Mouse (Mus musculus) midbrain, postnatal 0 days (tissue): ENCODE results near the gene Ppp1r12b. TPM values are rescaled to one million over a fixed set of nuclear protein-coding genes. Genes with fewer than 3 reads are reported as not detected.

Source experiments
- ATAC-seq: fragments of 200-750 bp; cut with Nextera tagmentation; 2 replicates; pipeline ENCODE4 v1.8.0; 2017; ENCODE audit warnings: moderate number of reproducible peaks, mild to moderate bottlenecking, moderate TSS enrichment, moderate library complexity; ENCODE audit not compliant: low FRiP score
- DNase-seq: peaks from one replicate; pipeline ENCODE4 v3.0.0-alpha.2; 2015; ENCODE audit warnings: low spot score
- H3K27ac ChIP-seq: fragments of 300-500 bp; sonication (generic); 2 replicates; pipeline ENCODE4 v1.5.1; 2014; ENCODE audit warnings: low read depth, mild to moderate bottlenecking, low read length, mixed read lengths
- H3K27me3 ChIP-seq: fragments of 300-500 bp; sonication (generic); 2 replicates; pipeline ENCODE4 v1.6.1; 2014; ENCODE audit warnings: low read length, control low read depth, mixed read lengths; ENCODE audit not compliant: insufficient read depth
- H3K36me3 ChIP-seq: fragments of 300-500 bp; sonication (generic); 2 replicates; pipeline ENCODE4 v1.6.1; 2014; ENCODE audit warnings: low read length, control low read depth, mixed read lengths; ENCODE audit not compliant: insufficient read depth
- H3K4me1 ChIP-seq: fragments of 300-500 bp; sonication (generic); 2 replicates; pipeline ENCODE4 v1.6.1; 2014; ENCODE audit warnings: mild to moderate bottlenecking, control low read depth, antibody characterized with exemption, low read length, mixed read lengths; ENCODE audit not compliant: insufficient read depth
- H3K4me2 ChIP-seq: fragments of 300-500 bp; sonication (generic); 2 replicates; pipeline ENCODE4 v1.6.1; 2014; ENCODE audit warnings: low read depth, mild to moderate bottlenecking, low read length, mixed read lengths; ENCODE audit not compliant: poor library complexity, severe bottlenecking
- H3K4me3 ChIP-seq: fragments of 300-500 bp; sonication (generic); 2 replicates; pipeline ENCODE4 v1.5.1; 2014; ENCODE audit warnings: low read depth, mild to moderate bottlenecking, low read length, moderate library complexity
- H3K9ac ChIP-seq: fragments of 300-500 bp; sonication (generic); replicated peaks from 2 replicates; pipeline ENCODE4 v1.6.1; 2014; ENCODE audit warnings: mild to moderate bottlenecking, low read length, moderate library complexity, mixed read lengths; ENCODE audit not compliant: poor library complexity, severe bottlenecking
- H3K9me3 ChIP-seq: fragments of 300-500 bp; sonication (generic); 2 replicates; pipeline ENCODE4 v1.6.1; 2016; ENCODE audit warnings: low read length, control low read depth
- CTCF ChIP-seq: IDR thresholded peaks from 2 replicates; pipeline ENCODE4 v1.5.1; 2016; ENCODE audit warnings: antibody characterized with exemption, mild to moderate bottlenecking
- WGBS: fragments of 180-500 bp; shearing (Covaris S2); extraction: QIAGEN DNeasy Blood & Tissue Kit; methylation state at CpG from one replicate; pipeline ENCODE4 v1.1.7; 2014; 5-methylcytosine and 5-hydroxymethylcytosine counted together
- polyA plus RNA-seq: library from polyadenylated mRNA; unstranded; fragments of >200 nt; fragmentation: Nextera tagmentation; extraction: Ambion mirVana; gene quantifications from 2 replicates; pipeline ENCODE4 v1.2.1, GENCODE M21; 2015
- total RNA-seq: library from RNA; depleted of rRNA; stranded (reverse); fragments of >200 nt; gene quantifications from 2 replicates; pipeline ENCODE4 v1.2.3, GENCODE M21; 2014

Gene Ppp1r12b
- total and polyA plus RNA-seq, 2 experiments from 2014 or later: 11.3 to 43.8 TPM

- Histone ChIP-seq H3K4me2 (no peak overlapping the region), H3K27ac (no peak overlapping the region), H3K27me3 (no peaks in the 10 kb centered on the region), H3K9ac (no peak overlapping the region), H3K4me1 (no peaks in the 10 kb centered on the region), H3K4me3 (no peak overlapping the region), H3K36me3 (peaks cover 10% of the 10 kb centered on the region; the same call in 1 of the 2 replicates), H3K9me3 (no peaks in the 10 kb centered on the region)
- WGBS: 79% methylated on average over 10 of the region's 10 CpGs
- no peak for TF ChIP-seq CTCF
- ATAC-seq (no peak), DNase-seq (no peak)
Observed at GRCm38 (mm10) chr1:134754818-134755217, 200.9 kb downstream of the Ppp1r12b start.

- DNase-seq (peak; percentile 37), ATAC-seq (no peak)
- 73% methylated on average over 13 of the region's 13 CpGs for WGBS
- Histone ChIP-seq H3K36me3 (0 out of 2 replicates have a peak, but pooled peaks cover 2% of the 10 kb centered on the region), H3K4me1 (no peaks in the 10 kb centered on the region), H3K4me2 (no peak overlapping the region), H3K27ac (no peak overlapping the region), H3K9me3 (no peaks in the 10 kb centered on the region), H3K9ac (no peak overlapping the region), H3K4me3 (no peak overlapping the region), H3K27me3 (no peaks in the 10 kb centered on the region)
- no peak for TF ChIP-seq CTCF
Observed at GRCm38 (mm10) chr1:134753751-134754630, 201.8 kb downstream of the Ppp1r12b start.

GRCm38 (mm10) chr1:134752447-134752846 lies 203.3 kb downstream of the Ppp1r12b start:
- TF ChIP-seq CTCF: no peak
- H3K27ac ChIP-seq: no peak overlapping the region
- H3K4me3 ChIP-seq: no peak overlapping the region
- DNase-seq (no peak), ATAC-seq (no peak)
- no peaks in the 10 kb centered on the region for H3K36me3 ChIP-seq
- H3K9me3 ChIP-seq: no peaks in the 10 kb centered on the region
- H3K4me2 ChIP-seq: no peak overlapping the region
- H3K9ac ChIP-seq: no peak overlapping the region
- WGBS: 81% methylated on average over 5 of the region's 5 CpGs
- no peaks in the 10 kb centered on the region for H3K27me3 ChIP-seq
- peaks cover 2% of the 10 kb centered on the region; the same call in 1 of the 2 replicates for H3K4me1 ChIP-seq

DNA sequence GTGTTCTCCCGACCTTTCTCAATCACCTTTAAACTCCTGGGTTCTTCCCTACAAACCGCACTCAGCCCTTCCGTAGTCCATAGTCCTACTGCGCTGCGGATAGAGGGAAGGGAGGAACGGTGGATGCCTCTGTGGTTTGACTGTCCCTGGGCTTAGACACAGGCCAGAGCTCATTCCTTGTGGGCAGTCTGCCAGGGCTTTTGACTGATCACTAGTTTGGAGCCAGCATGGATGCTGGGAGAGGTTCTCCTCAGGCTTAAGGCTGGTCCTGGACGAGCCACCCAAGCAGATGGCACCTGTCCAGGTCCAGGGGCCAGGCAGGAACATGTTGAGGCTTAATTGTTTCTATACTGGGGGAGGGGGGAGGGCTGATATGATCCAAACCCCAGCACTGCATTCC lies 205.9 kb downstream of the Ppp1r12b start:
- no peak for ATAC-seq

DNA sequence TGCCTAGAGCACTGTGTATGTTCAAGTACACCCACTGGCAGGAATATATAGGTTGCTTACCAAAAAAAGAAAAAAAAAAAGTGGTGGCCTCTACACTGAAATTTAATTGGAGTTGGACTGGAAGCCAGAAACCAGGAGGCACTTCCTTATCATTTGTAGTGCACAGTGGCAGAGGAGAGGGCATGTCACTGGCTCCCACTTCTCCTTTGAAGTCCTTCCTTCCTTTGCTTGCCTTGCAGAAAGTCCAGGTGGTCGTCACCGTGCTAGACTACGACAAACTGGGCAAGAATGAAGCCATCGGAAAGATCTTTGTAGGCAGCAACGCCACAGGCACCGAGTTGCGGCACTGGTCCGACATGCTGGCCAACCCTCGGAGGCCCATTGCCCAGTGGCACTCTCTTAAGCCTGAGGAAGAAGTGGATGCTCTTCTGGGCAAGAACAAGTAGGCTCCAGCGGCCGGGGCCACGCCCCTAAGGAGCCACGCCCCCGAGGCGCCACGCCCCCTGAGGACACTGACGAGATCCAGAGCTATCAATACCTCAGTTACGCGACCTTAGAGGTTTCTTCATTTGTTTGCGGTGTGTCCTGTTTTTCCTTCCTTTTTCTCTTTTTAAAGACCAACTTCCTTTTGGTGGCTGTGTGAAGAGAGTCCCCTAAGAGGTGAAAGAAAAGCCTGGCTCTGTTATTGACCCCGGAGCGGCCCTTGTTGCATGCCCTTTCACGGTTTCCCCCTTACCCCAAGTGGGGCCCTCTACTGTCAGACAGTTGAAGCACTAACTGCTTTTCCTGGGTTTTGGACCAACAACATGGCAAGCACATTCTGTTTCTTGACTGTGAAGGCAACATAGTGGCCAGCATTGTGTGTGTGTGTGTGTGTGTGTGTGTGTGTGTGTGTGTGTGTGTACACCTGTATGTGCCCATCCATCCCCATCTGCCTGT lies 208.2 kb downstream of the Ppp1r12b start:
- Histone ChIP-seq H3K36me3 (0 out of 2 replicates have a peak, but pooled peaks cover 2% of the 10 kb centered on the region), H3K4me2 (no peak overlapping the region), H3K27ac (no peak overlapping the region), H3K9me3 (no peaks in the 10 kb centered on the region), H3K4me1 (peaks cover 3% of the 10 kb centered on the region; the same call in 1 of the 2 replicates), H3K4me3 (no peak overlapping the region), H3K9ac (no peak overlapping the region), H3K27me3 (no peaks in the 10 kb centered on the region)
- no peak for ATAC-seq
- DNase-seq: no peak
- no peak for TF ChIP-seq CTCF
- WGBS: 22% methylated on average over 23 of the region's 23 CpGs

More for the DNA sequence above, 205.9 kb downstream of the Ppp1r12b start:
- no peak overlapping the region for H3K27ac ChIP-seq
- no peak overlapping the region for H3K9ac ChIP-seq
- H3K9me3 ChIP-seq: no peaks in the 10 kb centered on the region
- H3K27me3 ChIP-seq: no peaks in the 10 kb centered on the region
- H3K36me3 ChIP-seq: no peaks in the 10 kb centered on the region
- no peak for TF ChIP-seq CTCF
- no peak overlapping the region for H3K4me3 ChIP-seq
- 80% methylated on average over 7 of the region's 7 CpGs for WGBS
- no peak overlapping the region for H3K4me2 ChIP-seq
- peaks cover 3% of the 10 kb centered on the region; the same call in 1 of the 2 replicates for H3K4me1 ChIP-seq
- peak; percentile 76 for DNase-seq
